Mouse (Mus musculus): ENCODE data around the gene Cebpz.
A peak's percentile ranks its signal among the peaks of the same experiment; 100 is the strongest.

Cebpz gene

DNA sequence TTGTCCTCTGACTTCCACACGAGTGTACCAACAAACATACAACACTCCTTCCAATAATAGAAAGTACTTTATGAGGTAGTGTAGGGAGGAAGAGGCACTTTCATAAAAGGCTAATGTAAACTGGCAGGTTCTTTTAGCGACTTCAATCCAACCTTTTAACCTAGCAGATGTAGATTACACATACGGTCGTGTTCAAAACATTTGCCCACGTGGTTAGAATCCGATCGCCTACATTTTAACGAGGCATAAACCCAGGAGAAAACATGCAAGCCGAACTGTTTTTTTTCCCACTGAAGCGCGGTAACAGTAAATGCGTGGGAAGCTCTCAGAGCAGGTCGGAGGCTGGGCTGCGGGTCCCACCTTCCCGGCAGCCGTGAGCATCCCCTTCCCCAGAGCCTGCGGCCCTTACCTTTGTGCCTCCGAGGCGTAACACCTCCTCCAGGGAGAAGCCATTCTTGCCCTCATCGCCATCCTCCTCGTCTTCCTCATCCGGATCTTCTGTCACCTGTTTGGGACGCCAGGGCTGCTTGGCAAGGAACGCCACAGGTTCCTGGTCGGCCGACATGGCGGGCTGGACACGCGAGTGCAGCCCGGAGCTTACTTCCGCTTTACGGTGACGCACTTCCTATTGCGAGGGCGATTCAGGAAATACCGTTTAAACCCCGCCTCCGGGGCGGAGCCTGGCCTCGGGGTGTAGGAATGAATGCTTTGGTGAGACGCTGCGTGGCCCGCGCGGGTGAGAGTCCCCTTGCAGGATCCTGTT, at the start of gene Cebpz, which contains the start of gene Ndufaf7:
Gene Cebpz (minus strand): TSS at position 601 of the 763 bp plus-strand sequence.
Gene Ndufaf7 (plus strand): TSS at position 671 of the 763 bp plus-strand sequence.
- DNase-seq, result peak; percentile 97 to 98

DNA sequence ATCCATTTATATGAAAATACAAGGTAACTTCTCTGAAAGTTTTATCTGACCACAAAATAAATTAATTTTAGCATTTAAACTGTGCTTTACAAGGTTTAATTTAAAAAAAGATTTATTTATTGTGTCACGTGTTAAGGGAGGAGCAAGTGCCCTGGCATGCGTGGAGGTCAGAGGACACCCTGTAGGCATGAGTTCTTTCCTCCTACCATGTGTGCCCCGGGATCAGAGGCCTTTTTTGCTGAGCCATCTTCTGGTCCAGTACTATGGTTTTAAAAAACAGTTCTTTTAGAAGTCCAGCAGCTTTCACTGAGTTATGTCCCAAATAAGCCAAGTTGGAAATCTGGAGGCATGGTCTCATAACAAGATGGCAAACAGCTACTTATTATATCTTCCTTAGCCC, 46.9 kb upstream of the Cebpz start:
- peak in 1 of 2 experiments; percentile 34 for DNase-seq

DNA sequence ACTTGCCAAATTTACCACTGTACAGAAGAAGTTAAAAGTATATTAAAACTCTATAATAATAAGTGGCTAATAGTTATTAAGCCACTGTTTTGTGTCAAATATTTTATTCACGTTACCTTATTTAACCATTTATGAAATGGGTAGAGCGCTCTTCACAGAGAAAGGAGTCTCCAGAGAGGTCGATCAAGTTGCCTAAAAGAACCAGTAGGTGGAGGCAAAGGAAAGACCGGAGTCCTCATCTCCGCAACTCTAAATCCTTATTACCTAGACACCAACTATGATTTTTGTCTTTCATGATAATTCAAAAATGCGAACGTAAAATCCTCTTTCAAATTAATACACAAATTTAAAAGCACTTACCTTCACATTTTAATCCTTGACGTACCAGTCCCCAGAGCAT, 46.3 kb upstream of the Cebpz start:
- DNase-seq, result no peak

DNA sequence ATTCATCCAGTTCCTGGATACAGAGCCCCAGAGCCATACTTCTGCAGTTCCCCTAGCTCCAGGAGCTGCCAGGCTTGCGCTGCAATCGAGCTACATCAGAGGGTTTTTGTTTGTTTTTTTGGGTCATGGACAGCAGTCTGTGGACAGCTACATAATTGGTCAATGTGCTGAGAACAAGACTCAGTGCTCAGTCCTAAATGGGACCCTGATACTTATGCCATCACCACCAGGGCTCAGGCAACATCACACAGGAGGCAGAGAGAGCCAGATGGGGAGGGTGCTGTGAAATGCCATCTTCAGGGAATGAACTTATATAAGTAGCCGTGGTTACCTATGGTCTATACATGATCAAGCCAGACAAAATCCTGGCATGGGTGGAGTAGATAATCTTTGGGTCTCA, 31.6 kb upstream of the Cebpz start:
- DNase-seq, result no peak

DNA sequence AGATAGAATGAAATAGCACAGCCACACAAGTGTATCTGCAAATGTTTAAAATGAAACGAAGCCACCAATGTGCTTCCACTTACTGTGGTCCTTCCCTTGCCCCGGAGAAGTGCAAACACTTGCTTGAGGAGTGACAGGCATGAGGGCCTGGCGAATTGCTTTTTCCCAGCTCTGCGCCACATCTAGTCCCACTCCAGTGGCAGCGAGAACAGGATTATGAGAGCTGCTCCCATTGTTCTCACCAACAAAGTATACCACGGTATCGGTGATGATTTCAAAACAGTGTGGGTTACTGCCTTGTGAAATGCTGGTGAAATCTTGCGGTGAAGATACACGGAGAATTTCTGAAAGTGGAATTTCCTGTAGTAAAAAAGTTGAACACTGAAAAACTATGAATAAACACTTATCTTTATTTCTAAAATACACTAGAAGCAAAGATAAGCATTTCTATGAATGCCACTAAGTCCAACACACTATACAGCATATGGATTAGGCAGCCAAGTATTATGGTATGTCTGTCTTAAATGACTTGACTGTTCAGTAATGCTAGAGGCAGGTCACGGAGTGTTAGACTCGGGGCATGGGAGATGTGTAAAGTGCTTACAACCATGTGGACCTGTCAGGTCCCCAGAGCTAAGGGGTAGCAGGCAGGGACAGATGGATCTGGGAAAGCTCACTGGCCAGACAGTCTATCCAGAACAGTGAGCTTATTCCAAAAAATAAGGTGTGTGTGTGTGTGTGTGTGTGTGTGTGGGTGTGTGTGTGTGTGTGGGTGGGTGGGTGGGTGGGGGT, 29.4 kb upstream of the Cebpz start:
- DNase-seq, result no peak

DNA sequence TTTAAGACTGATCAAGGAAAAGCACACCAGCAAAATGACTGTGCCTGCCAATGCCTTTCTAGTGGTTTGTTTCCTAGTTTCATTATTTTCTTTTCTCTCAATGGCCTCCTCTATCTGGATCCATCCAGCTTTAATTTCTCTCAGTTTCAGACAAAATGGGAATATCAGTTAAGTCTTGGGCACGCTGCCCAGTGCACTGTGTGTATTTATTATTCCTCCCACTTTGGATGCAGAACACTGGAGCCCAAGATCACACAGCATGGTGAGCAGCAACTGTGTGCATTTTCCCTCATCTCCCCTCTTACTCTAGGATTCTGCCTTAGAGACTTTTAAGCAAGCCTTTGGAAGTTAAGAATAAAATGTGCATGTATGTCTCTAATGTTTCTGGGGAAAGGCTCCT, 27.5 kb upstream of the Cebpz start:
- no peak for DNase-seq

DNA sequence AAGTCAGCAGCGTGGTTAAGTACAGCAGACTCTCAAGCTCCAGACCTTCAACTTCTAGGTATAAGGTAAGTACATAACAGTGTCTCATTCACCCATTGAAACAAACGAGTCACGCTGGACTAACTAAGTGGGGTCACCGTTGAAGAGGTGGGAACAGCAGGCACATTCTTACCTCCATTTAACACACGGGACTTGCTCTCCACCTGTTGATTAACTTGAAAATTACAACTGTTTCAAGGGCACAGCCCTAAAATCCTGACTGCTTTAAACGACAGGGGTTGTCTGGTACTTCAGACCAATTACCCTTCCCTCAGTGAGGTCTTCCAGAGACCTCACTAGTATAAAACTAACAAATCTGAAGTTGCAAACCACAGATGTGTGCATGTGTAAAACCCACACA, 22.6 kb upstream of the Cebpz start:
- DNase-seq, result no peak

DNA sequence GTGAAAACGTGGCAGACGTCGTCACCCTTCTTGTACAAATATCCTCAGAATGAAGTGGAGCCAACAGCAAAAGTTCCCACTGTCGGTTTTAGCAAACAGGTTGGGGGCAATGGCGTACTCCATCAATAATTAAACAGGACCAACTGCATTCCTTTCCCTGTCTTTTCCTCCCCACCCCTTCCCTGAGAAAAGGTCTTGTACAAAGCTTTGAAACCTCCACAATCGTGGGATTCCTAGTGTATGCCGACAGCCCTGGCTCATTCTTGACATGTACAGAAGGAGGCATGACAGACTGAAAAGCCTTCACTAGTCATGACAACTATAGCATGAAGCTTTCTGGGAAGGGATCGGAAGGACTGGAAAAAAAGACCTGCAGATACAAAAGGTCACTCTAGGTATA, 16.4 kb upstream of the Cebpz start:
- DNase-seq, result no peak

DNA sequence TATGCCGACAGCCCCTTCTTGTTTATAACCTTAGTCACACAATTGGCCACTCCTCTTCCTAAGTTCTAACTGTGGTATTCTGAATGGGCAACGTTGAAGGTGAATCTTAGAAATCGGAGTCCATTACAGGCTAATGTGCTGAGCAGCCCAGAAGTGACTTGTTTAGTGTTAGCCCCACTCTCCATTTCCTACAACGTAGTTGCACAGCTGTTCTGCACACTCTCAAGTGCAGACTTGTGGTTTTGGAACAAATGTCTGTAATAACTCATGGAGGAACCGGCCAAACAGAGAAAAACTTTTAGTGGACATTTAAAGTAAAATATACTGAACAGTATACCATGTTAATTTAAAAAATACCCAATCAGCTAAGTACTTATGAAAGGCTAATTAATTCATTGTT, 15.2 kb upstream of the Cebpz start:
- DNase-seq, result no peak

DNA sequence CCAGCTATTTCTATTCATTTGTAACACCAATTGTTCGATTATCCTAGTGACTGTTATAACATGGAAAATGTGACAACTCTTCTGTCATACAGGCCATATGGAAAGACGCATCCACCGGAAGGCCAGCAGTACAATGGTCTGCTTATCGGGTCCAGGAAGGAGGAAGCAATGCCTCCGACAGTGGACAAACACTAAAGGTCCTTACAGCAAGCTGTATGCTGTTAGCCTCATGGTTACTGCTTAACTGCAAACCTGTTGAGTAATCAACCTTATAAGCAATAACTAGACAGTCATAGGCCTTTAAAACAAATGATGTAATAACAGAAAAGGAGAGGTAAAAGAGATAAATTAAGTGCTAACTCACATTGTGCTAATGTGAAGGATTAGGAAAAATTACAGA, 14.4 kb upstream of the Cebpz start:
- no peak for DNase-seq

DNA sequence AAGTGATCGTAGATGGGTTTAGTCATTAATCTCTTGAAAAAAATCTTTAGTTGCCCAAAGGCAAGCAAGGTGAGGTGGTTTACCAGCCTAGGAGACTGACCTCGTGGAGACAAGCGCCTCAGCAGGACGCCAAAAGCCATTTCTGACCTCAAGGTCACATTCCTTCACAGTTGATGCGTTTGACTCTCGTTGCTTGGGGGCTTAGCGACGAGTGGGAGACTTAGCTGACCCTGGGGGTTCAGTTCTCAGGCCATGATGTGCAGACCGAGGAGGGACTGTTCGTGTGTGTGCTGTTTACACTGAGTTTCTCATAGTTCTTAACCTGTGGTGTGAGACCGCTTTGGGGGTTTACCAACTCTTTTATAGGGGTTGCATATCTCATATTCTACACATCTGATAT, 5.7 kb upstream of the Cebpz start:
- no peak for DNase-seq

DNA sequence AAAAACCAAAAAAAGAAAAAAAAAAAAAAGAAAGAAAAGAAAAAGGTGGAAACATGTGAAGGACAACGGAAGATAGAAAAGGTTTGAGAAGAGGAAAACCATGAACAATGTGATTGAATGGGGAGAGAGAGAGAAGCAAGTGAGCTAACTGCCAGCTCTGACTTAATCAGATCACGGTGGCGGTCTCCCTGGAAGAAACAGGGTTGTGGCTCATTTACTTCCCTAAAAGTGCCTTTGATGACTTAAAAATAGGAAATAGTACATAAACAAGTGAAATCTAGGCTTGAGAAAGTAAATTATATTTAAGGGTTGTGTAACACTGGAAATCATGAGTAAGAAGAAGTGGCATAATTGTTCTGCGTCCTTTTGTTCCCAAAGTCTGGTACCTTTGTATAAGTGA, 2.1 kb upstream of the Cebpz start:
- no peak for DNase-seq

DNA sequence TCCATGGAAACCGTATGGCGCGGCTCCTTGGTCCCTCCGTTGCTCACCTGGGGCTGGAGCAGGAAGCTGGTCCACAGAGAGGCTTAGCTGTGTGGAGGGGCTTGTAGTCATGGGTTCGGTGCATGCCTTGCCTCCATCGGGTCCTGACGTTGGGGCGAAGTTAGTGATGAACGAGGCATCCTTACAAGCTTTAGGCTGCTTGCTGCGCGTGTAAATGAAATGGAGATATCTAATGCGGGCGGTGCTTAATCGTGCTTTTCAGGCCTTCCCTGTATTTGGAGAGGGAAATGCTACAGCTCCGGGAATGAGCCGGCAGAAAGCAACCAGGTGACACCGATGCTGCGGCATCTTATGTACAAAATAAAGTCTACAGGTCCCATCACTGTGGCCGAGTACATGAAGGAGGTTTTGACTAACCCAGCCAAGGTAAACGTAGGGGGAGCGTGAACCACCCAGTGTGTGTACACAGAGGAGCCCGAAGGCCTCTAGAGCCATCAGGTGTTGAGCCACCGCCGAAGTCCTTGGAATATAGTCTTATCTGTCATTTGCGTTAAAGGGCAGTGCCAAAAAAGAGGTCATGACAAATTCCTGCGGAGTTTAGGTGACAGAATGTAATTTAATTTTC, 475 bp upstream of the Cebpz start:
- no peak for DNase-seq

DNA sequence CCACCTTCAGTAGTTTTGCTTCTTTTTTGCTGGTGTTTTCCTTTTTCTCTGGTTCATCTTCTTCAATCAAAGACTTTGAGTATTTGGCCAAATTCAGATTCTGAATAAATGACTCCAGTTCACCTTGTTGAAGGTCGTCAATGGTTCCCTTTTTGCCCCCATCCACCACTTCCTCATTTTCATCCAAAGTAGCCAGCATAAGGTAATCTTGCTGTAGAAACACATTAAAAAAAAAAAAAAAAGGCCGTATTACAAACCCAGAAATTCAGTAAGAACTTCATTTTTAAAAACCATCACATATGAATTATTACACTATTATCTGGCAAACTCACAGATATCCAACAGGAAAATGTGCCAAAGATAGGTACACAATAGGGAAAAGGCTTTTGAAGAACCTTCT, 1.0 kb downstream of the Cebpz start:
- no peak for DNase-seq

DNA sequence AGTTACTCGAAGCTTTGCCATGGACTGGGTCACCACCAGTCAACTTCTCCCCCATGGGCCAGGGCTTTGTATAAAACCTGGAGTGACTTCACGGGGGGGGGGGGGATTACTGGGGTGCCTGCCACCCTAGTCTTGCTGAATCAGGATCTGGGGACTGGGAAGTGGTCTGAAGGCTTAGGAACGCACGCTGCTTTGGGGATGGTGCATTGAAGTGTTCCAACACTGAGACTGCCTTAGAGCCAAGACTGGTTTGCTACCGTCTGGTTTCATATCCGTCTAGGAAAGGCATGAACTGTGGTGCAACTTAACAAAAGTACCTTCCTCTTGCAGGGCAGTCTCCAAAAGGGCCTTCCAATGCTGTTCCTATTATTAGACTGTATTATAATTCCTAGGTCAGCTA, 19.2 kb downstream of the Cebpz start:
- DNase-seq, result no peak

DNA sequence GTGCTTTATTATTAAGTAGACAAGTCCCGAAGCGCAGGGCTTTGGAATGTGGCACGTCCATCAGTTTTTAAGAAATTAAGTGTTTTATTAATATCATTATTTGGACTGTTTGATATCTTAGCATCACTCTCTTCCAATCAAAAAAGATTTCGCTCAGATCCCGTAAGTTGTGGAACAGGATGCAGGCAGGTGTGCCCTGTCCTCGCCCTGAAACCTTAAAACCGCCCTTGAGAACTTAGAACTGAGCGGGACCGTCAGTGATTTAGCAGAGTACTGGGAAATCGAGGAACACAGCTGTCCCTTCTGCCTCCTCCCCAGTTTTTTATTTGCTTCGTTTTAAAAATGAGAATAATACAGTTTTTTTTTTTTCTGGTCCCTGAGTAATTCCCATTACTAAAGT, 20.0 kb downstream of the Cebpz start:
- no peak for DNase-seq

DNA sequence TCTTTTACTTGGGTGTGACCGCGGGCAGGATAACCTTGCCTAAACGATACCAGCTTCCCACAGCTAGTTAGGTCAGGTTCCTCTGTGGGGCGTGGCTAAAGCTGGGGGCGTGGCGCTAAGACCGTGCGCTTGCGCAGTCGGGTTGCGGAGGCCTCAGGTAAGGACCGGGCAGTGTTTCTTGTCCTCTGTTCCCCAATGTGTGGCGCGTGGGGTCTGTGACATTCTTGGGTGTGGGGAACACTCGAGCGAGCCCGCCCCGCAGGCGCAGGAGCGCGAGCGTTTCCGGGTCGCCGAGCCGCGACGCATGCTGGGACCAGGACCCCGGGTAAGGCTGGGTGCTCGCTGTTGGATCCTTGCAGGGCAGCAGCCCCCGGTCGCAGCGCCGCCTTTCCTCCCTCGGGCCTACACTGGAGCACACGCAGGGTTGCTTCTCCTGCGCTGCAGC, 20.5 kb downstream of the Cebpz start, which contains the start of gene Cebpzos:
Gene Cebpzos (plus strand): TSS at position 132 of the 445 bp plus-strand sequence.
- DNase-seq, result peak; percentile 93 to 95

DNA sequence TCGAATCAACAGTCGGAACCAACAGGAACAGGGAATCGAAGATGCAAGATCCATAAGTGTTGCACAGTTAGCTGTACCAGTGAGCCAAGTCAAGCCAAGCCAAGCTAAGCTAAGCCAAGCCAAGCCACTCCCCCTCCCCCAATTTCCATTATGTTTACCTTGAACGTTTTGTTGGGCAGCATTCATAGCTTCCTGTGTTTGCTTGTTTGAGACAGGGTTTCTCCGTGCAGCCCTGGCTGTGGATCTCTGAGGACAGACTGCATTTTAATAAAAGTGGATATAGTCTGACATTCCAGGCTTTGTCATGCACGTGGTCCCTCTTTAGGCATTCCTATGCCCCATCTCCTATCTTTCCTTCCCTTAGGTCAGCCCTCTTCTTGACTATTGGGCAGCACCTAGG, 21.1 kb downstream of the Cebpz start:
- DNase-seq, result no peak

DNA sequence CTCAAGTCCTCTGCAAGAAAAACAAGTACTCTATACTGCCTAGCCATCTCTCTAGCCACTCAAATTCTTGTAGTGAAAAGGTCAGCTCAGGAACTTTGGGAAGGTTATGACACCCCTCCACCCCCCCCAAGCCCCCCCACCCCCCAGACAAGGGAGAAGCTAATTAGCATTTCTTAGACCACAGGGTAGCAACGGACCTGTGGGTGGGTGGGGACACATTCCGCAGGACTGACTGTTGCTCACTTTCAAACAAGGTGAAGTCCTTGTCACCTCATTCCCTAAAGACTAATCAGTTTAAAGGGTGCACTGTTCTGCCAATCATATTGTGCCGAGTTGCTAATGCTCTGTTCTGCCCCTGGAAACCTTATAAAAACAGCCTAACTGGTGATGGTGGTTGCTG, 22.9 kb downstream of the Cebpz start:
- no peak for DNase-seq

DNA sequence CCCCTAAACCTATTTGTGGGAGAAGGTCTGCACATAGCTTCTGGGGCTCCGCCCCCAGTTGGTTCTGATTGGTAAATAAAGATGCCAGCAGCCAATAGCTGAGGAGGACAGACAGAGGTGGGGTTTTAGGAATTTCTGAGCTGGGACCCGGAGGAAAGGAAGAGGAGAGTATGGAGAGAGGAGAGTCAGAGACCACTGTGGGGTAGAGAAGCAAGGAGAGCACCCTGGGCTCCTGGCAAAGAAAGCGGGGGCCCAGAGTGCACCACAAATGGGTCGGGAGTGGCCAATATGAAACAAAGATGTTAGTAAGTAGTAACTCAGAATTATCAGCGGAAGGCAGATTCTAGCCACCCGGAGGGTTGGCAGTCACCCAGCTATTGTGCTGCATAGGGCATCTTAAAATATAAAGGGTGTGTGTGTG, 24.0 kb downstream of the Cebpz start:
- DNase-seq, result no peak

DNA sequence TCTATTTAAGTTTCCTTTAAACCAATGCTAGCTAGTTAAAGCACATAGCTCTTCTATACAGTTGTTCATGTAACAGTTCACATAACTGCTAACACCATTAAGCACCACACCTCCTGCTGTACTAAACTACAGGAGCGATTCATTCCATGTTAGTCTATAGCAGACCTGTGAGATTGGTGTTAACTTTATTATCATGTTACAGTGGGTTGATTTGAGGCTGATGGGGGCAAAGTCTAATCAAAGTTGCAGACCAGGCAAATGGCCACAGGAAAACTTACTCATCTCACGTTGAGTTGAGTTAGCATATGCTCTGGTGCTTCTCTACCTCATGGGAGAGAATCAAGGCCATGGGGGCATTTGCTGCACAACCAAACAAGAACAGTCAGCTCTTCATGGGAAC, 27.5 kb downstream of the Cebpz start:
- DNase-seq, result no peak

DNA sequence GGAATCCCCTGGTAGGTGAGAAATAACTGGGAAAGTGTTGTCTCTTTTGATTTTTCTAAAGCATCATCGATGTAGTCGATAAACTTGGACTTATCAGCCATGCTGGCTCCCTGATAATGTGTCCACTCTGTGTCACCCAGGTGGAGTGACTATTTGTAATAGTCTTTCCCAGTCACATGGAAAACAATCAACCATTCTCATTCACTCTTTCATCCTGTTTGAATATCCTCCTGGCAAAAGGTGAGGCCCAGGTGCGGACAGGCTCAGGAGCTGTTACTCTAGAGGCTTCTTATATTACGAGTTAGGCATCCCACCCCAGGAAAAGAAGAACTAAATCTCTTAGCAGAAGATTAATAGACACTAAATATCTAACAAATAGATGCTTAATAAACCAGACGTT, 30.0 kb downstream of the Cebpz start, which contains the start of gene Sult6b1:
Gene Sult6b1 (minus strand): TSS at position 101 of the 400 bp plus-strand sequence.
- DNase-seq, result no peak

DNA sequence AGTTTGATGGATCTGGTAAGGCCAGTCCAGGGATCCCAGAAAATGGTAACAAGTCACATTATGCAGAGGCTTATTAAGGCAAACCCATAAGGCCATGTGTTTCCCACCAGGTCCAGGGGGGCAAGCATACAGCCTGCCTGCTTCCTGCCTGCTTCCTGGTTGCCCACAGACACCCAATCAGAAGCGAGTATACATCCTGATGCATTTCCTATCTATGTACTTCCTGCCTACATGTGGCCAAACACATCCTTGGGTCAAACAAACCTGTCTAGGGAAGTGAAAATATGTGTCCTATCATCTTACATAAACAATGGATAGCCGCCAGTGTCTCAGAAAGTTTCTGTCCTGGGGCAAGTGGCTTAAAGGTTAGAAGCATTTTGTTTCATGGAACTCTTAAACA, 33.7 kb downstream of the Cebpz start:
- no peak for DNase-seq

DNA sequence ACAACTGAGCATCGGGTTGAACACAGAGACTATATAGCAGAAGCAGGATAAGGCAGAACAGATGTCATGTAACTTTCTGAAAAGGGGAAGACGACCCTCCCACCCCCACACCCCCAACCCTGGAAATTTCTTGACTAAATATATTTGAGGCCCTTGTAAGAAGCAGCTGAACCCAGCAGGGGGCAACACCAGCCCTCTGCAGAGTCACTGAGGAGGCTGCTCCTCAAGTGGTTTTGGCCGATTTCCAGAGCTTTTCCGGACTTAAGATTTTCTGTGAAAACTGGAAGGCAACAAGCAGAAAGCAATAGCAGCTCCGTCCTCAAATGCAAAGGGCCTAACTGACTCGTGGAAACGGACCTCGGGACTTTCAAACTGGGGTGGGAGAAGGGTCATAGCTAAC, 41.5 kb downstream of the Cebpz start:
- DNase-seq, result peak; percentile 36 to 56

All from kidney, adult 8-10 months (tissue).